ENCODE assay signal across 17 mouse cellular contexts in the genomic region with DNA sequence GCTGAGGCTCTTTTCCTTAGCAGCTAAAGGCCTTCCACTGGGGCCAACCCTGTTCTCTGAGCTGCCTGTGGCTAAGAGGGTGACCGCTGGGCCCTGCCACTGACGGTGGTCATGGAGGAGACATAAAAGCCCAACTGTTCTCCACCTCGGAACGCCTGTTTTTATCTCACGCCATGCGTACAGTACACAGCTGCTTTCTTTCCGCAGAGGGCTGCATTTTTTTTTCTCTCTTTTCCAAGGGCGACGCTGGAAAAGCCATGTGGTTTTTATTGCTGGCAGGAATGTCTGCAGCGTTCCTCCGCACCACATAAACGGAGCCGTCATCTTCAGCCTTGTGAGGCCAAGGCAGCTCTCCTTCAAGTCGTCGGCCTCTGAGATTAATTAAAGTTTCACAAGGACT. TPM values are rescaled to one million over a fixed set of nuclear protein-coding genes. Genes with fewer than 3 reads are reported as not detected.
DNase-seq lines count a peak whose midpoint lies in the region; ATAC-seq and TF ChIP-seq lines count a peak whose summit lies in the region.
"Had no signal": no experiment of that assay in that cellular context is flagged by ENCODE, and none has a peak within 500 bp of the region (broad histone marks: within the 10 kb centered on the region; RNA-seq: fewer than 3 reads in every experiment).

No protein-coding gene starts in this region.

- peak; percentile 59 for ATAC-seq in lung, postnatal 0 days
- no peak for ATAC-seq in erythroblast, adult 5-6 weeks (replicated peaks; ENCODE audit: low FRiP score, poor library complexity, severe bottlenecking)
- ATAC-seq in megakaryocyte progenitor cell, adult 5-6 weeks (replicated peaks; ENCODE audit: poor library complexity): no peak
- ATAC-seq: forebrain, embryonic 14.5 days; liver, embryonic 12.5 days had no signal

- no peak for TF ChIP-seq CTCF in lung, postnatal 0 days (IDR thresholded peaks at IDR 0.05)

- H3K9me3 ChIP-seq in lung, postnatal 0 days (ENCODE audit: low read length): no peaks in the 10 kb centered on the region
- H3K9me3 ChIP-seq: liver, embryonic 12.5 days had no signal

- H3K27ac ChIP-seq in lung, postnatal 0 days (ENCODE audit: low read length): no peak overlapping the region
- H3K27ac ChIP-seq: layer of hippocampus, adult 2 months; left cerebral cortex, adult 2 months; liver, embryonic 12.5 days had no signal

- H3K27me3 ChIP-seq in lung, postnatal 0 days (replicated peaks; ENCODE audit: insufficient read depth, low read length): peaks cover 58% of the 10 kb centered on the region

- DNase-seq in embryo, embryonic 11 days: peak; percentile 72
- DNase-seq in embryo, embryonic 10 days (ENCODE audit: low spot score): no peak
- DNase-seq in lung, postnatal 0 days (ENCODE audit: low spot score): peak; percentile 70
- no peak for DNase-seq in lung, postnatal 25 days (ENCODE audit: low spot score)
- DNase-seq in fibroblast of lung, adult 2 months (ENCODE audit: low read depth): peak; percentile 83
- peak; percentile 21 to 70 for DNase-seq in lung, postnatal 4 days
- DNase-seq: adrenal gland, postnatal 14 days; heart, postnatal 4 days; kidney, adult 18-20 months; right cerebral cortex, postnatal 25 days; thymus, adult 2 months had no signal

- no peaks in the 10 kb centered on the region for H3K36me3 ChIP-seq in lung, postnatal 0 days (ENCODE audit: insufficient read depth, low read length)
- H3K36me3 ChIP-seq: liver, embryonic 12.5 days had no signal

- no peak for TF ChIP-seq EP300 in lung, postnatal 0 days (IDR thresholded peaks at IDR 0.05)

- H3K4me2 ChIP-seq in lung, postnatal 0 days (replicated peaks; ENCODE audit: low read depth, low read length): no peak overlapping the region
- H3K4me2 ChIP-seq: liver, embryonic 12.5 days had no signal

- 23% methylated on average over 15 of the region's 15 CpGs for WGBS in lung, postnatal 0 days

- no peak overlapping the region for H3K4me3 ChIP-seq in lung, postnatal 0 days (ENCODE audit: low read depth, low read length)
- H3K4me3 ChIP-seq: layer of hippocampus, adult 2 months; left cerebral cortex, adult 2 months; liver, embryonic 12.5 days had no signal

- no peaks in the 10 kb centered on the region for H3K4me1 ChIP-seq in lung, postnatal 0 days (ENCODE audit: insufficient read depth, low read depth, low read length)

- no peak overlapping the region for H3K9ac ChIP-seq in lung, postnatal 0 days (replicated peaks; ENCODE audit: low read depth)
- H3K9ac ChIP-seq: liver, embryonic 12.5 days had no signal

RNA-seq across cellular contexts. Expression of a gene that starts 26.3 kb away (rescaled TPM):
- polyA plus RNA-seq in lung, postnatal 0 days (2015; fragmentation: Nextera tagmentation; extraction: Ambion mirVana): 0.13 and 0.18 TPM in 2 replicates
- total RNA-seq in erythroblast, adult 5-6 weeks (2015; ENCODE audit: low replicate concordance): 7.3 and 9.8 TPM in 2 replicates
- 0.51 and 0.84 TPM in 2 replicates for total RNA-seq in erythroblast, adult 5-6 weeks (2017; ENCODE audit: low replicate concordance)
- 56.7 and 60.5 TPM in 2 replicates for total RNA-seq in megakaryocyte progenitor cell, adult 5-6 weeks (2015)
- 7.1 and 10.8 TPM in 2 replicates for total RNA-seq in megakaryocyte progenitor cell, adult 5-6 weeks (2017)
- total RNA-seq: layer of hippocampus, adult 2 months had no signal
- polyA plus RNA-seq: forebrain, embryonic 14.5 days had no signal

Comparison
In these comparisons a context has a peak if more than half of its experiments do, and no peak if none do; other contexts are left out.
1. DNase-seq: peak in embryo, embryonic 11 days (single experiment), lung, postnatal 0 days (single experiment), fibroblast of lung, adult 2 months (single experiment) and lung, postnatal 4 days (2 of 2); none in embryo, embryonic 10 days (single experiment) and lung, postnatal 25 days (single experiment).